Mouse (Mus musculus) limb, embryonic 10.5 days (tissue): Measurements from ENCODE around the gene Slc30a9. TPM values are rescaled to one million over a fixed set of nuclear protein-coding genes. Genes with fewer than 3 reads are reported as not detected.

Source experiments
- DNase-seq: peaks from one replicate; pipeline ENCODE4 v3.0.0-alpha.2; 2017; ENCODE audit warnings: low spot score
- H3K27ac ChIP-seq: fragments of 300-500 bp; sonication (generic); 2 replicates; pipeline ENCODE4 v1.5.1; 2016; ENCODE audit warnings: mild to moderate bottlenecking
- H3K27me3 ChIP-seq: fragments of 300-500 bp; sonication (generic); 2 replicates; pipeline ENCODE4 v1.6.1; 2016; ENCODE audit warnings: low read depth, mild to moderate bottlenecking; ENCODE audit not compliant: poor library complexity, severe bottlenecking
- H3K36me3 ChIP-seq: fragments of 300-500 bp; sonication (generic); 2 replicates; pipeline ENCODE4 v1.6.1; 2016; ENCODE audit warnings: mild to moderate bottlenecking, moderate library complexity
- H3K4me1 ChIP-seq: fragments of 300-500 bp; sonication (generic); 2 replicates; pipeline ENCODE4 v1.6.1; 2016
- H3K4me3 ChIP-seq: fragments of 300-500 bp; sonication (generic); 2 replicates; pipeline ENCODE4 v1.5.1; 2016; ENCODE audit warnings: mild to moderate bottlenecking, moderate library complexity
- H3K9me3 ChIP-seq: fragments of 300-500 bp; sonication (generic); replicated peaks from 2 replicates; pipeline ENCODE4 v1.6.1; 2016; ENCODE audit warnings: mild to moderate bottlenecking
- WGBS: fragments of 180-500 bp; shearing (Covaris S2); methylation state at CpG from one replicate; pipeline ENCODE4 v1.1.7; 2016; 5-methylcytosine and 5-hydroxymethylcytosine counted together
- polyA plus RNA-seq: library from polyadenylated mRNA; unstranded; fragments of >200 nt; fragmentation: Nextera tagmentation; extraction: Ambion mirVana; gene quantifications from 2 replicates; pipeline ENCODE4 v1.2.1, GENCODE M21; 2016

Slc30a9 gene
- polyA plus RNA-seq, 1 experiment from 2014 or later = 90.9 TPM

DNA sequence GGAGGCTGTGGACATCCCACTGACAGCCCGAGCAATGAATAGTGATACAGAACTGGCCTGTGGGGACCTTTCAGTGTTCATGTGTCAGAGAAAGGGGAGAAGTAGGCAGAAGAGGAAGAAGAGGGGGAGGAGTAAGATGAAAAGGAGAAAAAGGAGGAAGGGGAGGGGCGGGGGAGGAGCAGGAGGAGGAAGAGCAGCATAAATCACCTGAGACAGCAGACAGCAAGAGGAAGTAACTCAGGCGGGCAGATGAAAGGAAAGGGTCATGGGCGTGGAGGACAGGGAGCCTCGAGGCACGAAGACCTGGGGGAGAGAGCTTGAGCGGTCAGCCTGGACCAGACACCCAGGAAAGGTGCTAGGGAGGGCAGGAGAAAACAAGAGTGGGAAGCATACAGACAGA, 97.6 kb downstream of the Slc30a9 start:
- Histone ChIP-seq H3K27me3 (peaks cover 4% of the 10 kb centered on the region; the same call in 1 of the 2 replicates), H3K27ac (no peak overlapping the region), H3K9me3 (no peaks in the 10 kb centered on the region), H3K4me3 (no peak overlapping the region), H3K4me1 (peaks cover 56% of the 10 kb centered on the region), H3K36me3 (peaks cover 43% of the 10 kb centered on the region)
- WGBS = 34% methylated on average over 7 of the region's 7 CpGs
- DNase-seq = no peak

DNA sequence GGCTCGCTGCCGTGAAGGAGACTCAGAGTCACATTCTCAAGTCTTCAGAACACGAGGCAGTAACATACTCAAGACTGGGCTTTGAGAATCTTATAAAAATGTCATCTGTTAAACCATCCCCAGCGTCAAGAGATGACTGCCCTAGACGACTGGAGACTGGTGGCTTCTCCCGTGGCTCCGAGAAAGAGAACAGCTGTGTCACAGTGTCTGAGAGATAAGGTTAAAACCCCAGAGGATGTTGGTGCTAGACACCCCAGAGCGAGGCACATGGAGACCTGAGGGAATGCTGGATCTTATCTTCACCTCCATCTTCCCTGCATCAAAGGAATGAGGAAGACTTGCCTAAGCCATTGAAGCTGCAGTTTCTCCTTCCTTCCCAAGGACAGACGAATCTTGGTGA, 98.2 kb downstream of the Slc30a9 start:
- DNase-seq = no peak
- Histone ChIP-seq H3K4me3 (no peak overlapping the region), H3K27ac (no peak overlapping the region), H3K9me3 (no peaks in the 10 kb centered on the region), H3K36me3 (peaks cover 47% of the 10 kb centered on the region), H3K27me3 (peaks cover 4% of the 10 kb centered on the region; the same call in 1 of the 2 replicates), H3K4me1 (peaks cover 51% of the 10 kb centered on the region)
- 80% methylated on average over 9 of the region's 9 CpGs for WGBS

Other genes starting within 250 kb of the Slc30a9 start
- gene Phox2b, start 207.7 kb upstream of the Slc30a9 start, polyA plus RNA-seq = 0.08 and 0.11 TPM in 2 replicates
- 99.6 and 111 TPM in 2 replicates for gene Tmem33, start 46.4 kb upstream of the Slc30a9 start, polyA plus RNA-seq
- gene Bend4, start 121.4 kb downstream of the Slc30a9 start, polyA plus RNA-seq = 15.3 and 18.2 TPM in 2 replicates